Mouse (Mus musculus) myocyte (in vitro differentiated cells): Measurements from ENCODE around the gene Upf2. TPM values are rescaled to one million over a fixed set of nuclear protein-coding genes. Genes with fewer than 3 reads are reported as not detected.

Experiments
- H3K27me3 ChIP-seq: one replicate; pipeline ENCODE4 v1.6.1; 2011; ENCODE audit not compliant: control insufficient read depth, insufficient read depth, insufficient read length
- H3K36me3 ChIP-seq: one replicate; pipeline ENCODE4 v1.6.1; 2011; ENCODE audit not compliant: control insufficient read depth, insufficient read depth
- H3K4me2 ChIP-seq: one replicate; pipeline ENCODE4 v1.6.1; 2011; ENCODE audit warnings: low read depth, control low read depth
- H3K4me3 ChIP-seq: one replicate; pipeline ENCODE4 v1.5.1; 2011; ENCODE audit warnings: mild to moderate bottlenecking, control low read depth, moderate library complexity
- H3K79me2 ChIP-seq: one replicate; pipeline ENCODE4 v1.6.1; 2011; ENCODE audit not compliant: control insufficient read depth, insufficient read depth
- H3ac ChIP-seq: one replicate; pipeline ENCODE4 v1.6.1; 2011; ENCODE audit not compliant: control insufficient read depth, insufficient read length
- CEBPB ChIP-seq: IDR thresholded peaks from 2 replicates; pipeline ENCODE4 v1.6.1; 2011; ENCODE audit warnings: mild to moderate bottlenecking, moderate library complexity; ENCODE audit not compliant: poor library complexity, insufficient read depth, severe bottlenecking
- E2F4 ChIP-seq: IDR thresholded peaks from one replicate; pipeline ENCODE4 v1.6.1; 2011; ENCODE audit warnings: mild to moderate bottlenecking, control low read depth, moderate library complexity; ENCODE audit not compliant: insufficient read depth
- MAX ChIP-seq: IDR thresholded peaks from one replicate; pipeline ENCODE4 v1.6.1; 2011; ENCODE audit warnings: low read depth, mild to moderate bottlenecking, control low read depth
- MYOD1 ChIP-seq, 3 experiments: IDR thresholded peaks; one replicate each; pipeline ENCODE4 v1.6.1; 2011; ENCODE audit warnings: control low read depth in 2 of 3, low read depth in 2 of 3, mild to moderate bottlenecking in 2 of 3, moderate library complexity in 1 of 3; ENCODE audit not compliant: insufficient read length in 2 of 3, control insufficient read depth in 1 of 3
- MYOG ChIP-seq, 3 experiments: IDR thresholded peaks; one replicate each; pipeline ENCODE4 v1.6.1; 2011; ENCODE audit warnings: control low read depth in 2 of 3, low read depth in 2 of 3, mild to moderate bottlenecking in 2 of 3; ENCODE audit not compliant: insufficient read length in 2 of 3, control insufficient read depth in 1 of 3, insufficient read depth in 1 of 3
- POLR2A ChIP-seq: IDR thresholded peaks from one replicate; pipeline ENCODE4 v1.6.1; 2011; ENCODE audit warnings: low read depth, mild to moderate bottlenecking, control low read depth, moderate library complexity; ENCODE audit not compliant: insufficient read length
- POLR2AphosphoS2 ChIP-seq: IDR thresholded peaks from one replicate; pipeline ENCODE4 v1.6.1; 2011; ENCODE audit warnings: low read depth, control low read depth; ENCODE audit not compliant: insufficient read length
- REST ChIP-seq: IDR thresholded peaks from one replicate; pipeline ENCODE4 v1.6.1; 2011; ENCODE audit warnings: mild to moderate bottlenecking, control low read depth, moderate library complexity; ENCODE audit not compliant: insufficient read depth, insufficient read length
- SRF ChIP-seq: IDR thresholded peaks from one replicate; pipeline ENCODE4 v1.6.1; 2011; ENCODE audit warnings: low read depth; ENCODE audit not compliant: control insufficient read depth, insufficient read length
- TCF12 ChIP-seq: IDR thresholded peaks from one replicate; pipeline ENCODE4 v1.6.1; 2011; ENCODE audit warnings: mild to moderate bottlenecking, control low read depth; ENCODE audit not compliant: poor library complexity, insufficient read depth, severe bottlenecking
- TCF3 ChIP-seq: IDR thresholded peaks from one replicate; pipeline ENCODE4 v1.6.1; 2011; ENCODE audit warnings: low read depth, control low read depth; ENCODE audit not compliant: insufficient read length
- USF1 ChIP-seq: IDR thresholded peaks from one replicate; pipeline ENCODE4 v1.6.1; 2011; ENCODE audit warnings: low read depth, mild to moderate bottlenecking, control low read depth, moderate library complexity
- polyA plus RNA-seq: library from polyadenylated mRNA; unstranded; fragments of >200 nt; fragmentation: generic; extraction: Trizol; gene quantifications from one replicate; pipeline ENCODE4 v1.2.1, GENCODE M21; 2012; ENCODE audit warnings: missing spikeins

Upf2 gene
- polyA plus RNA-seq, 1 experiment = 3.8 TPM

- TF ChIP-seq TCF12 (no peak), REST (no peak), USF1 (no peak), POLR2AphosphoS2 (no peak), POLR2A (no peak), E2F4 (no peak), CEBPB (no peak), MYOG (IDR thresholded peaks at IDR 0.05; ENCODE audit: control insufficient read depth in 1 of 3, insufficient read depth in 1 of 3, insufficient read length in 2 of 3, low read depth in 2 of 3) (no peak), MYOD1 (IDR thresholded peaks at IDR 0.05; ENCODE audit: control insufficient read depth in 1 of 3, insufficient read length in 2 of 3, low read depth in 2 of 3) (no peak), TCF3 (no peak), MAX (no peak), SRF (no peak)
- no peaks in the 10 kb centered on the region for H3K79me2 ChIP-seq
Measured at GRCm38 (mm10) chr2:5940936-5941335, 10.3 kb upstream of the Upf2 start.

DNA sequence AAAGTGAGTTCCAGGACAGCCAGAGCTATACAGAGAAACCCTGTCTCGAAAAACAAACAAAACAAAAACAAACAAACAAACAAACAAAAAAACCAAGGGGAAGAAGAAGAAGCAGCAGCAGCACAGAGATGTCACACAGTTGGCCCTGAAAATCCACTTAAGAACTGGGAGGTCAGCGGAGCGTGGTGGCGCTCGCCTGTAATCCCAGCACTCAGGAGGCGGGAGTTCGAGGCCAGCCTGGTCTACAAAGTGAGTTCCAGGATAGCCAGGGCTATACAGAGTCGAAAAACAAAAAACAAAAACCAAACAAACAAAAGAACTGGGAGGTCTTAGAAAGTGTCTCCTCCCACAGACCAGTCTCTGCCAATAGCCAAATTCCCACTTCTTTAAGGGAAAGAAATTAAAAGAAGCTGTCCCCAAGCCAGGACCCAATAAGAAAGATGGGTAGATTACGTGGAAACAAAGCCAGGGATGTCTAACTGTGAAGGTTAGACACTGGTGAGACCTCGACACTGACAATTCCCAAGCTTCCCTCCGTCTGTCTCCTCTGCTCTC lies 9.3 kb upstream of the Upf2 start:
- Histone ChIP-seq H3ac (no peak overlapping the region), H3K4me2 (peak overlapping the region; percentile 42), H3K4me3 (peak overlapping the region; percentile 13), H3K79me2 (no peaks in the 10 kb centered on the region), H3K27me3 (no peaks in the 10 kb centered on the region), H3K36me3 (no peaks in the 10 kb centered on the region)
- TF ChIP-seq TCF3 (no peak), TCF12 (no peak), CEBPB (no peak), POLR2AphosphoS2 (no peak), E2F4 (no peak), POLR2A (no peak), USF1 (no peak), SRF (no peak), REST (no peak)

More at GRCm38 (mm10) chr2:5940936-5941335, 10.3 kb upstream of the Upf2 start:
- Histone ChIP-seq H3K27me3 (no peaks in the 10 kb centered on the region), H3K36me3 (no peaks in the 10 kb centered on the region), H3ac (no peak overlapping the region), H3K4me3 (no peak overlapping the region), H3K4me2 (no peak overlapping the region)

DNA sequence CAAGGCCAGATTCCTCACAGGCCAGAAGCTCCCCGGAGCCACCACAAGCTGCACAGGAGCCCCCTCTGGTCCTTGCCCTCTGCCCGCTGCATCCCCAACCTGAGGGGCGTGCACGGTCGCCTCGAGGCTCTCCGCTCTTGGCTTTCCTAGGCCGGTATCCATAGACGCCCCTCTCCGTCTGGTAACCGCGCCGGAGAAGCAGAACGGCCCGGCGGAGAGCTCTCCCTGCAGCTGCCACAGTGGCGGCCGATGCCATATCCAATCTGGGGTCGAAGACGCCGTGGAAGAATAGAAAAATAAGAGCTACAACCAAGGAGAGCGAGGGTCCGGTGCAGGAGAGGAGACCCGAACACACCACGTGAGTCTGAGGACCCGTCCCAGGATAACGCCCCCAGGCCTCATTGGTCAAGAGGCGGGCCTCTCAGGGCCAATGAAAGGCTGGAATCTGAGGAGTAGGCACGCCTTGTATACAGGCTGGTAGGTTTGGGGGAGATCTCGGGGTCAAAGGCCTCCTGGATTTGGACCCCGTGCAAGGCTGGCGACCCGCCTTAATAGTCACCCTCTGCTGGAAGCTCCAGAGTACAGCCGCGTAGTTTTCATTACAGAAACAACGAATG lies 8.7 kb upstream of the Upf2 start, which contains the start of gene Dhtkd1:
Gene Dhtkd1 (minus strand): TSS at position 377 of the 617 bp plus-strand sequence.
- Histone ChIP-seq H3K4me3 (peak within 1 kb of the TSS; percentile 13), H3K79me2 (no peaks in the 10 kb centered on the region), H3K27me3 (no peaks in the 10 kb centered on the region), H3K36me3 (no peaks in the 10 kb centered on the region), H3ac (no peak within 1 kb of the TSS), H3K4me2 (peak within 1 kb of the TSS; percentile 42)
- TF ChIP-seq POLR2A = no peak
- TF ChIP-seq REST = no peak
- no peak for TF ChIP-seq TCF12
- TF ChIP-seq MYOD1 (IDR thresholded peaks at IDR 0.05; ENCODE audit: control insufficient read depth in 1 of 3, insufficient read length in 2 of 3, low read depth in 2 of 3) = no peak
- TF ChIP-seq SRF = no peak
- TF ChIP-seq USF1 = no peak
- no peak for TF ChIP-seq CEBPB
- no peak for TF ChIP-seq POLR2AphosphoS2
- no peak for TF ChIP-seq MAX
- no peak for TF ChIP-seq TCF3
- TF ChIP-seq MYOG (IDR thresholded peaks at IDR 0.05; ENCODE audit: control insufficient read depth in 1 of 3, insufficient read depth in 1 of 3, insufficient read length in 2 of 3, low read depth in 2 of 3) = no peak
- no peak for TF ChIP-seq E2F4

DNA sequence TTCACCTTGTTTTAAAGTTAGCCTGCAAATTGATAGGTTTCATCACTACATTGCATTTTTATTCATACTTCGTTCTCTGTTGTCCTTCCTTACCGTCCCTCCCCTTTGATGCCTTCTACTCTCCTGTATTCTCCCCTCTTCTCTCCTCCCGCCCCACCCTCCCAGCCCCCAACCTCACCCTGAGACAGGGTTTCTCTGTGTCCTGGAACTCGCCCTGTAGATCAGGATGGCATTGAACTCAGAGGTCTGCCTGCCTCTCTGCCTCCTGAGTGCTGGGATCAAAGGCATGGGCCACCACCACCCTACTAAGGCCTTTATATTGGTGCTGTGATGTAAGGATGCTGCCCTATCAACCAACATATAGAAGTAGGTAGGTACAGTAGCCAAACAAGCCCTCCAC lies 8.2 kb upstream of the Upf2 start:
- H3K79me2 ChIP-seq = no peaks in the 10 kb centered on the region
- no peaks in the 10 kb centered on the region for H3K27me3 ChIP-seq
- no peak overlapping the region for H3ac ChIP-seq
- H3K36me3 ChIP-seq = no peaks in the 10 kb centered on the region
- no peak for TF ChIP-seq MYOD1 (IDR thresholded peaks at IDR 0.05; ENCODE audit: control insufficient read depth in 1 of 3, insufficient read length in 2 of 3, low read depth in 2 of 3)
- TF ChIP-seq TCF3 = no peak
- peak overlapping the region; percentile 42 for H3K4me2 ChIP-seq
- peak overlapping the region; percentile 13 for H3K4me3 ChIP-seq

GRCm38 (mm10) chr2:5945629-5946028 lies 5.6 kb upstream of the Upf2 start:
- peaks cover 5% of the 10 kb centered on the region for H3K79me2 ChIP-seq
- TF ChIP-seq REST = no peak
- no peak for TF ChIP-seq MYOG (IDR thresholded peaks at IDR 0.05; ENCODE audit: control insufficient read depth in 1 of 3, insufficient read depth in 1 of 3, insufficient read length in 2 of 3, low read depth in 2 of 3)
- TF ChIP-seq TCF12 = no peak
- no peak for TF ChIP-seq POLR2AphosphoS2
- no peak for TF ChIP-seq MYOD1 (IDR thresholded peaks at IDR 0.05; ENCODE audit: control insufficient read depth in 1 of 3, insufficient read length in 2 of 3, low read depth in 2 of 3)
- no peak for TF ChIP-seq TCF3
- TF ChIP-seq CEBPB = no peak
- TF ChIP-seq POLR2A = no peak
- TF ChIP-seq SRF = no peak
- TF ChIP-seq MAX = no peak
- no peak for TF ChIP-seq USF1
- no peak for TF ChIP-seq E2F4
- H3K36me3 ChIP-seq = no peaks in the 10 kb centered on the region
- no peaks in the 10 kb centered on the region for H3K27me3 ChIP-seq
- H3K4me2 ChIP-seq = no peak overlapping the region
- no peak overlapping the region for H3ac ChIP-seq
- no peak overlapping the region for H3K4me3 ChIP-seq
